Mouse (Mus musculus): ENCODE measurements around the gene Atp6v1c2.

DNA sequence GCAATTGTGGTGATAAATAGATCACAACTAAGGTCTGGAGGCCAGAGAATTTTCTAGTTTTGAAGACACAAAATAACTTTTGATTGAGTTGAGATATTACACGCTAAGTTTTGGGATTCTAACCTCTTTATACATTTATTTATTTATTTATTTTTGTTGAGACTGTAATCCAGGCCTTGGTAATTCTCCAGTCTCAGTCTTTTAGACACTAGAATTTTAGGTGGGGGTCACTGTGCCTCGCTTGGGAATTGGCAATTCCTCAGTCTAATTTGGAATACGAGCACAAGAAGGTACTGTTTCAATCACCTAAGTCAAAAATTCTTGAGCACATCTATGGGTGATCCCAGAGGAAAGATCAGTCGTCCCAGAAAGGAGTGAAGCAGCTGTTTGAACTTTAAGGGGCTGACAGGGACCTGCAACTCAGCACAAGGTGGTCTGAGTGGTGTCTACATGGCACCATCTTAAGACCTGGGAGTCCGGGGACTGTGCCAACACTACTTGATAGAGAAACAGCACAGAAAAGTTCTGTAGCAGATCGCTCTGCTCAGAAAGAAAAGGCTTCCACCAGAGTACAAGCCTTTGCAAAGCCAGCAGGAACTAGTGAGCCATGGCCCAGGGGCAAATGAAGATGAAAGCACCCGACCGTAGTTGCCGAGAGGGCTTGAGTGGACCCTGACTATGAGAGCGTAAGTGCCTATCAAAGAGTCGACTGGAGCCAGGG lies 18.3 kb upstream of the Atp6v1c2 start:
- TF ChIP-seq CTCF (IDR thresholded peaks at IDR 0.05; ENCODE audit: borderline replicate concordance, control insufficient read depth, extremely low read depth, insufficient read depth, low read length, poor library complexity) = no peak
- TF ChIP-seq POLR2A (IDR thresholded peaks at IDR 0.05; ENCODE audit: control insufficient read depth, extremely low read depth, insufficient read depth, low read length, poor library complexity) = no peak
